Mouse (Mus musculus): Measurements from ENCODE around the gene Gm10318.

Gm10318 gene

DNA sequence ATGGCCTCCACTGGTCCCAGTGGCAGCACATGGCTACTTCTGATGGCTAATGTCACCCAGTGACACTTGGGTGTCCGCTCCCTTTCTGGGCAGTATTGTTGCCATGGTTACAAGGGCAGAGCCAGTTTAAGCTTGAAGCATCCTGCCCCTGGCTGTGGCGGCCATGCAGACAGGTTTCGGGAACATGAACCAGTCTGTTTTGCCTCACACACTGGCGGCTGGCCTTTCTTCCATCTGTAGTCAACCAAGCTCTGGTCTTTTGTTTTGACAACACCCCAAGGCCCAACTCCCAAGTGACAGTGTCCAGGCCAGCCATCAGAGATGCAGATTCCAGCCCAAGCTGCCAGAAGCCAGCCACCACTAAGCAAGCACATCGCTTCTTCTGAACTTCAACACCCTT is 42.9 kb downstream of the Gm10318 start:
- DNase-seq (ENCODE audit: low spot score in 2 of 2), result no peak

DNA sequence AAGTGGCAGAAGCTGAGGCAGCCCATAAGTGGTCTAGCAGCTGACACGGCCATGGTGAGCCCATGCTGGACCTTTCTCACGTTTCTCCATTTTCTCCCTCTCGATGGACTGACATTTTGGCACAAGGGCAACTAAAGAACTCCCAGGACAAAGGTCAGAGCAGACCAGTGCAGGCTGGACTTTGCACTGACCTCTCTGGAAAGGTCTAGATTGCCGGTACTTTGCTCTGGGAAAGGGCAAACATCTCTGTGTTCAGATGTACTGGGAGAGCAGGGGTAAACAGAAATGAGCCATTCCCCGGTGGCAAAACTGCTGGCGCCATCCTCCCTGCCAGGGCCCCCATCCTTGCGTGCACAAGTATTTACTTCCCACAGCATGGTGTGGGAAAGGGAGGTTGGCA is 47.5 kb downstream of the Gm10318 start:
- DNase-seq (ENCODE audit: low spot score in 2 of 2), result no peak

DNA sequence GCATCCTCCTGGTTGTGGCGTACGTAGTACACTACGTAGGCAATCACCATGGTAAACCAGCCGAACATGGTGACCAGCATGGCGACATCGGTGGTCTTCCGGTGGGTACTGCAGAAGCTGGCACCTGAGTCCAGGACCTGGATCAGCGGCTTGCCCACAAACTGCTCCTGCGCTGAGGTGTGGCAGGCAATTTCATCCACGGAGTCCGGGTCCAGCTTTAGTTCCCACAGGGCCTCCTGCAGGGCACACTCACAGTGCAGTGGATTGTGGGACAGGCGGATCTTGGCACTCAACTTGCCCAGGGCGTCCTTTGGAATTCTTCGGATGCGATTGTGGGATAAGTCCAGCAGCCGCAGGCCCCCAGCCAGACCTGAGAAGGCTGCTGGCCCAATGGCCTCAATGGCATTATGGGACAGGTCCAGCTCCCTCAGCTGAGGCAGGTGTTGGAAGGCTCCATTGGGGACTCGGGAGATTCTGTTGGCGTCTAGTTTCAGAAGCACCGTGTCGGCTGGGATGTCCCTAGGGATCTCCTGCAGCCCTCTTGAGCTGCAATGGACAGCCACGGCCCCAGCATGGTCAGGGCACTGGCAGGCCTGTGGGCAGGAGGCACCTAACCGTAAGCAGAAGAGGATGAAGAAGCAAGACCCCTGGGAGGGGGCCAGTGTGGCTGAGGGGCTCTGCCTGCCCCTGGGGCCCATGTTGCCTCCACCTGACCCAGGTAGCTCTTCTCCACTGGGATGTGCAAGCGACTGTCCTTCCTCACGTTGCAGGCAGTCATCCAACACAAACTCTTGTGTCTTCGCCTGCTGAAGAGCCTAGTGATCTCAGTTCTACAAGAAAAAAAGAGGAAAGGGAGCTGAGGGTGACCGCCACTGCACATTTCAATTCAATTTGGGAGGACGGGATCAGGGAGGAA is 48.5 kb downstream of the Gm10318 start:
- DNase-seq (ENCODE audit: low spot score in 2 of 2), result peak in 1 of 2 experiments; percentile 52

DNA sequence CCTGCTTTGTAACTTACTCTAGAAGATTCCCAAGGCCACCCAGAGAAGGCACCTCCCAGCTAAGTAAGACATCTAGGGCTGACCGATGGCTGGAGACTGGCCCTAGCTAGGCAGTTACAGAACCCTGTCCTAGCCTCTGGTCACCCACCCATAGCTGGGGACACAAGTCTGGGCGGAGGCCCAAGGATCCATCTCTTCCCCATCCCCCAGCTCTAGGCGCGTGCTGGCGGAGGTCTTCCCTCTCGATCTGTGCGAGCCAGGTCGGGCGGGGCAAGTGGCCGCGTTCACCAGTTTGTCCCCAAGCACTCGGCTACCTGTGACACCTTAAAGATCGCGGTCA is 49.2 kb downstream of the Gm10318 start:
- DNase-seq (ENCODE audit: low spot score in 2 of 2), result peak in 1 of 2 experiments; percentile 71

DNA sequence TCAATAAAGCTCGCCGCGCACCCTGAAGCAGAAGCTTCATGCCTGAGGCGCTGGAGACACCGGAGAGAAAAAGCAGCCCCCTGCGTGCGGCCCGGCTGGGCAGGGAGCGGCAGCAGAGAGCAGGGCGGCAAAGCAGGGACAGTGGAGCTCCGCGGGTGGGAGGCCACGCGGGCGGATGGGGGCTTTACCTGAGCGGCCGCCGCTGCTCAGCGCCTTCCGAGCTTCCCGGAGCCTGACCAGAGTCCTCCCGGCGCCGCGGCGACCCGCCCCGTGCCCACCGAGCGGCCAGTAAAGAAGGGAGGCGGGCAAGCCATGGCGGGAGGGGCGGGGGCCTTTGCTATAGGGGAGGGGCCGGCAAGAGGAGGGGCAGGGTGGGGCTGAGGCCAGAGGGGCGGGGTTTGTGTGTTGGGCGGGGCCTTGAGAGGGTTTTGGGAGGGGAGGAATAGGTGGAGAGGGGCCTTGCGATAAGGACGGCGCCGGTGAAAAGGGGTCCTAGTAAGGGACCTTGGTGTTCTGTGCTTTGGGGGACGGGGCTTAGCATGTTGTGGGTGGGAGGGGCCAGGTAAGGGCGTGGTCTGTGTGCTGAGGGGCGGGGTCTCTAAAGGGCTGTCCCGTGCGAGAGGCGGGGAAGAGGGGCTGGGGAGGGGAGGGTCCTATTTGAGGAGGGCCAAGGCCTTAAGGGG is 49.7 kb downstream of the Gm10318 start, which contains the start of gene Lrrc3:
Lrrc3 (minus strand) TSS at position 326 of the 683 bp plus-strand sequence.
- DNase-seq (ENCODE audit: low spot score in 2 of 2), result peak; percentile 79 to 80

DNA sequence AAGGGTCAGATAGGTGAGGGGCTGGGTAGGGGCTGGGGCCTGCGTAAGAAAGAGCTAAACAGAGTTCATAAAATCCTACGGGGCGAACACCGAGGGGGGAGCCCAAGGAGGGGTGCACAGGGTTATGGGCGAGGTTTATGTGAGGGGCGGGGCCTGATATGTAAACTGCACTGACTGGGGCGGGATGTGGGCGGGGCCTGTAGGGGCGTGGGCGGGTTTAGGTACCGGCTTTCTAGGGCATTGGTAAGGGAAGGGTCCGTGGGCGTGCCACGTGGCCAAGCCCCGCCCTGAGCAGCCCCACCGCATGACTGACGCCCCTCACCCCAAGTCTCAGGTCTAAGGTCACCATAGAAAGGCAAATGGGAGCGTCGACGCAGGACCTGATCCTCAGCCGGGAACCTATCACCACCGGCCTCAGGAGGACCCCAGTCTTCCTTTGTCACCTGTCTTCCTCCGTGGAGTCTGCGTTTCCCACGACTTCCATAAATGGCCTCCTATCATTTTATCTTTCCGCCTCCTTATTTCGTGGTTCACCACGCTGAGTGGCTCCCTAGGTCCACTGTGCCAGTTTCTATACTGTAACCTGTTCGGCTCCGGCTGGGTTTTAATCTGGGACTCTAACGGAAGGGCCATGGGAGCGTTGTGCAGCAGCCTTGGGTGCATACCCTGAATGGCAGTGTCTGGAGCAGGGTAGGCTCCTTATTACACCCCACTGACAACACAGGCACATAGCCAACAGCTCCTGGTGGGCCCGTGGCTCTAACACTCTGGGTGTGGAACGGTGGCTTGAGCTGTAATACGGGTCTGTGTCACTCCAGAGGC is 50.4 kb downstream of the Gm10318 start:
- peak; percentile 90 to 94 for DNase-seq (ENCODE audit: low spot score in 2 of 2)
